Mouse (Mus musculus) T-cell, adult 2 months (primary cell): Measurements from ENCODE around the gene Thrap3.
"Not testable (repeated sequence)": the region's sequence is repeated elsewhere in the genome, so short reads cannot be mapped to it uniquely, and the experiment has no call there.

Experiments
- DNase-seq: peaks from one replicate; pipeline ENCODE4 v3.0.0; 2022; ENCODE audit warnings: low spot score

Thrap3 gene

GRCm38 (mm10) chr4:126217771-126218170 is 15.2 kb upstream of the Thrap3 start:
- no peak for DNase-seq

DNA sequence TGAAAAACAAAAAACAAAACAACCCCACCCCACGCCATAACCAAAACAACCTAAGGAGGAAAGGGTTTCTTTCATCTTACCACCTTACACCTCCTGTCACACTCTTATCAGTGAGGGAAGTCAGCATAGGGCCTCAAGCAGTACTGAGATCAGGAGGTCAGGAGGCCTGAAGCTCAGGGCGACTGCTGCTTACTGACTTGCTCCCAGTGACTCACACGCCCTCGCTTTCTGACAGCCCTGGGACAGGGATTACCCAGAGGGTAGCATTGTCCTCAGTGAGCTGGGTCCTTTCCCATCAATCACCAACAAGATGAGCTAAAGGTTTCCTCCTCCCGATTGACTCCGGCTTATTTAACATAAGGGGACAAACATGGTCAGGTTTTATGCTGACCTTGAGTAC is 4.5 kb upstream of the Thrap3 start:
- DNase-seq, result peak; percentile 32

DNA sequence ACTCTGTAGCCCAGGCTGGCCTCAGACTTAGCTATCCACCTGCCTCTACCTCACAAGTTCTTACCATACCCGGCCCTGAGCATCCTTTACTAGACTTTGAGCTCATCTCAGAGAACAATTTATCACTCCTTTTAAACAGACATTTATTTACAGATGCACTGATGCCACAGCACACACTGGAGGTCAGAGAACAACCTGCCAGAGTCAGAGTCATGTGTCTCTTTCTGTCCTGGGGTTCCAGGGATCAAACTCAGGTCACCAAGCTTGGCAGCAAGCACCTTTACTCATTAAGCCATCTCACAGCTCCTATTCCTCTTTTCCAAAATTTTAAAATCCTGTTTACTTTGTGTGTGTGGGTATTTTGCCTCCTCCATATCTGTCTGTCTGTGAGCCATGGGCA is 2.8 kb upstream of the Thrap3 start:
- DNase-seq, result no peak

DNA sequence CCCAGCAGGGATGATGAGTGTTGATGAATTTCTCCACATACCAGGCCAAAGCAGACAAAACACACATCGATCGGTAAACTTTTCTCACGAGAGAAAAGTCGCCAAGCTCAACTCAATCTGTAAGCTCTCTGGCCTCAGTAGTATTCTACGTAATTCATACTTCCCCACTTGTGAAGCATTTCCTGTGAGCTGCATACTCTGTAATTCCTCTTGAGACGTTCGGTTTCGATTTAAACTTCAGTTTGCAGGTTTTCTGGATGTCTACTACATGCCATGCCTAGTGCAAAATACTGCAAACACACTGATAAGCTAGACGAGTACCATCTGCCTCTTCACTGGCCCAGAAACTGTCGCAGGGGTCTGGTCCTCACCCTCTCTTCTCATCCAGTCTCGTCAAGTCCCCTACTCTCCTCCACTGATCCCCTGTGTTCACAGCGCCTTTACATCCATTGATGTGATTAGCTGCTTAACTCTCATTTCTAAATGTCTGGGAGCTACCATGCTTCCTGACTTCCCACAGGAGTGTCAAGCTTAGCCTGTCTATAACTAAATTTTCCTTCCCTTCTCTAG is 2.2 kb upstream of the Thrap3 start:
- peak; percentile 52 for DNase-seq

DNA sequence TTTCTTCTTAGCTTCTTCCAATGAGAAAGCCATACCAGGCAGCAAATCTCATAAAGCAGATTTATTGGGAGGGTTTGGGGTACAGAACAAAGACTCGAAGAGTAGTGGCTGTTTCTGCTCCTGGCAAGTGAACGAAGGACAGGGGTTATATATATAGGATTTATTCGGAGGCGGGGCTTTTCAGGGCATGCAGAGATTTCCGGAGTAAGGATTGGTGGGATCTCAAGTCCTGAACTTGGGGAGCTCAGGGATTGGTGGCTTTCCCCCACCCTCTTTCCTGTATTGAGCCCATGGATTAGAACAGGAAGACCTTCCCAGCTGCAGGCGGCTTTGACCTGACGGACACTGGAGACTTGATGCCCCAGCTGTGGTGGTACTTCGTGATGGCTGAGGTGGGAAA is 1.5 kb upstream of the Thrap3 start:
- DNase-seq, result no peak

- no peak for DNase-seq
These were observed 856 bp upstream of the Thrap3 start for GRCm38 (mm10) chr4:126203336-126203895.

GRCm38 (mm10) chr4:126201514-126202302 is 852 bp downstream of the Thrap3 start:
- DNase-seq, result peak; percentile 79

- no peak for DNase-seq
These were observed 1.9 kb downstream of the Thrap3 start for GRCm38 (mm10) chr4:126200656-126201055.

- no peak for DNase-seq
These were observed 2.5 kb downstream of the Thrap3 start for GRCm38 (mm10) chr4:126200036-126200435.

DNA sequence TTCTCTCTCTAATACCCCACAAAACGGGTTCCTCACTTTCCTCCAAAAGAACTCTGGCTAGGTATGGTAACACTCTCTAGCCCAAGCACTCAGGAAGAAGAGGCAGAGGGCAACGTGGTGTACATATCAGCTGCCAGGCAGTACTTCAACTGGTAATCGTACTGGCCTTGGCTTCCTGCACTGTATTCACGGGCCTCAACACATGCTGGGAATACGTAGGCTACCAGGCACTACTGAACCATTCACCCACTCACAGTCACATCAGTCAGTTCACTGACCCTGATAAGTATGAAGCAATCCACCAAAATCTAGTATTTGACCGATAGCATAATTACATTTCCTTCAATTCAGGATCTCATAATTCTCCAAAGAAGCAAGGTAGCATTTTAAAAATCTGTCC is 3.0 kb downstream of the Thrap3 start:
- no peak for DNase-seq

GRCm38 (mm10) chr4:126197485-126197884 is 5.1 kb downstream of the Thrap3 start:
- DNase-seq, result no peak

GRCm38 (mm10) chr4:126194916-126195315 is 7.6 kb downstream of the Thrap3 start:
- no peak for DNase-seq

- peak; percentile 42 for DNase-seq
These were observed 8.3 kb downstream of the Thrap3 start for GRCm38 (mm10) chr4:126194216-126194615.

DNA sequence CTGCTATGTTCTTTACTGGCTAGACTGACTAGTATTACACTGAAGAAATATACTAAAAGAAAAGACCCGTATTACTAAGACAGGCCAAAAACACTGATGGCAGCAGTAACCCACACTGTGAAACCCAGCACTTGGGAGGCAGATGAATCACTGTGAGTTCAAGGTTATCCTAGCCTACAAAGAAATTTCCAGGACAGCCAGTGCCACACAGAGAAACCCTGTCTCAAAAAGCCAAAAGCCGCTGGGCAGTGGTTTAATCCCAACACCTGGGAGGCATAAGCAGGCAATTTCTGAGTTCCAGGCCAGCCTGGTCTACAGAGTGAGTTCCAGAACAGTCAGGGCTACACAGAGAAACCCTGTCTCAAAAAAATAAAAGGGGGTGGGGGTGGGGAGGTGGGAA is 11.9 kb downstream of the Thrap3 start:
- no peak for DNase-seq

- DNase-seq, result no peak
These were observed 15.5 kb downstream of the Thrap3 start for GRCm38 (mm10) chr4:126187096-126187495.

GRCm38 (mm10) chr4:126183034-126183433 is 19.5 kb downstream of the Thrap3 start:
- no peak for DNase-seq

DNA sequence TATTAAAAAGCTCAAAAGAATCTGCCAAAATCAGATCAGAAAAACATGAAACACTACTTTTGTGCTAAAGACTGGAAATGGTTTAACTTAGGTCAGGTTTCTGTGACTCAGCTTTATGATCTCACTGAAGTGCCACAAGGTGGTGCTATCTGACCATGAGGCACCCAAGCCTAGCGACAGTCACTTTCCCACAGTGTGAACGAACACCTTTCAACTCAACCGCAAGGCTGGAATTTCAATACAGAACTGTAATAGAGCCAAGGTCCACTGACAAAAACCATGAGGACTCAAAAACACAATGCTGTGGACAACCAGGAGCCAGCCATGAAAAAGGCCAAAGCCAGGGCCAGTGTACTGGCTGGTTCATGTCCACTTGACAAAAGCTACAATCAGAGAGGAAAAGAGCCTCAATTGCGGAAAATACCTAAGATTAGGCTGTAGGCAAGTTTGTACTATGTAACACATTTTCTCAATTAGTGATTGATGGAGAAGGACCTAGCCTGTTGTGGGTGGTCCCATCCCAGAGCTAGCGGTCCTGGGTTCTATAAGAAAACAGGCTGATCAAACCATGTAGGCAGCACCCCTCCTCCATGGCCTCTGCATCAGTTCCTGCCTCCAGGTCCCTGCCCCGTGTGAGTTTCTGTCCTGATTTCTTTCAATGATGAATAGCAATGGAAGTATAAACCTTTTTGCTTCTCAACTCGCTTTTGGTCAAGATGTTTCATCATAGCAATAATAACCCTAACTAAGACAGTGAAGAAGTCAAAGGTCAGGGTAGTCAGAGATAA is 21.2 kb downstream of the Thrap3 start:
- peak; percentile 69 for DNase-seq

DNA sequence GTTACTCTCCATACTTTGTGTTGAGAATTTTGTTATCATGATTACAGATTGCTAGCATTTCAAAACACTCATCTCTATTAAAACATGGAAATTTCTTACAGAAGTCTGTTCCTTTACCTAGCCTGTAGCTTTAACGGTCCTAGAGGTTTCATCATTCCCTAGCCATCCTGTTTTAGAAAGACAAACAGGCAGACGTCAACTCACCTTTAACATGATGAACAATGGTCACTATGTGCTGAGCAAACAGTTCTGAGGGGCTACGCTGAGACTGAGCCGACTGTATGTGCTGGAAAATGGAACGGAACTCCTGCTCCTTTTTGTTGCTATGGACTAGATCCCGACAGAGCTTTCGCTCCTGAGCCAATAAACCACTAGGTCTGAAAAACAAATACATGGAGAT is 26.6 kb downstream of the Thrap3 start:
- not testable (repeated sequence) for DNase-seq

DNA sequence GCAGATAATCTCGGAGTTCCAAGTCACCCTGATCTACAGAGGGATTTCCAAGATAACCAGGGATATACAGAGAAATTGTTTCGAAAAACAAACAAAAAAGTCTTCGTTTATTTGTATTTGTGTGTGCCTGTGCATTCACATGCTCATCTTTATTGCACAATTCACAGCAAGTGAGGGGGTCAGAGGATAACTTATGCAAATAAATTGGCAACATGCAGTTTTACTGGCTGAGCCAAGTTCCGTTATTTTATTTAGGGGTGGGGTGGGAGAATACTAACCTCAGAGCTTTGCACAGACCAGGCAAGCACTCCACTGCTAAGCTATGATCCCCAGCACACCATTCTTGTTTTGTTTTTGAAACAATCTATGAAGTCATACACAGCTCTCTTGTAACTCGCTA is 28.8 kb downstream of the Thrap3 start:
- DNase-seq, result no peak

DNA sequence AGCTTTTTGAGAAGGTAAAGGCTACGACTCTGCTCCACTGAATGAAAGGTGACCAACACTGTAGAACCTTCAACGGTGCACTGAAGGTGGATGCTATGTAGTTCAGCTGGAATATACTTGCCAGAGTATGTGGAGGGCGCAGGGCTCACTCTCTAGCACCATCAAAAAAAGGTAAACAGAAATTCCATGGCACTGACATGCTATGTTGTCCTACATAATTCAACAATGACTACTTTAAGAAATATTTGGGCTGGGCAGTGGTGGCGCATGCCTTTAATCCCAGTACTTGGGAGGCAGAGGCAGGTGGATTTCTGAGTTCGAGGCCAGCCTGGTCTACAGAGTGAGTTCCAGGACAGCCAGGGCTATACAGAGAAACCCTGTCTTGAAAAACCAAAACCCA is 31.8 kb downstream of the Thrap3 start:
- not testable (repeated sequence) for DNase-seq

DNA sequence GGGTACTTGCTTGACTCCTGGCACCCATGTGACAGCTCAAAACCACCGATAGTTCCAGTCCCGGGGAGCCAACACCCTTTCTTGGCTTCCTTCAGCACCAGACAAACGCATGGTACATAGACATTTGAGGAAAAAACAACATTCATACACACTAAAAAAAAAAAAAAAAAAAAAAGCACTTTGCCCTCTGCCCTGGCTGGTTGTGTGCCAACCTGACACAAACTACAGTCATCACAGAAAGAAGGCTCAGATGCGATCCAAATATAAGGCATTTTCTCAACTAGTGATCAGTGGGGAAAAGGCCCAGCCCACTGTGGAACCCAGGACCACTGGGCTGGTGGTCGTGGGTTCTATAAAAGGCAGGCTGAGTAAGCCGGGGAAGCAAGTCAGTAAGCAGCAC is 33.7 kb downstream of the Thrap3 start:
- no peak for DNase-seq

DNA sequence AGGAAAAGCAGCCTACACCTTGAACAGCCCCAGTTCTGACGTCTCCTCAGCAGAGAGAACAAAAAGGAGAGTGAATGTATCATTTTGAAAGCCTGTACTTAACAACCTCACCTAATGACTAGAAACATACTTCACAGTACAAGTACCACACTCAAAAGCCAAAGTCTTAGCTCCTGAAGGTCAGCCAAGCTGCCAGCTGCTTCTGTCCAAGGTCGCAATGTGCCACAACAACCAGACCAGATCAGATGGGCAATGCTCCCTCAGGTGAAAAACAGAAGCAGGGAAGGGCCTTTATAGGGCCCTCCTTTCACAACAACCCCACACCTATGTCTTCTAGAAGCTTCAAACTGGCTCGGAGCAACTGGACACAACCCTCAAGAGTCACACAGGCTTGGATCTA is 36.5 kb downstream of the Thrap3 start:
- no peak for DNase-seq

DNA sequence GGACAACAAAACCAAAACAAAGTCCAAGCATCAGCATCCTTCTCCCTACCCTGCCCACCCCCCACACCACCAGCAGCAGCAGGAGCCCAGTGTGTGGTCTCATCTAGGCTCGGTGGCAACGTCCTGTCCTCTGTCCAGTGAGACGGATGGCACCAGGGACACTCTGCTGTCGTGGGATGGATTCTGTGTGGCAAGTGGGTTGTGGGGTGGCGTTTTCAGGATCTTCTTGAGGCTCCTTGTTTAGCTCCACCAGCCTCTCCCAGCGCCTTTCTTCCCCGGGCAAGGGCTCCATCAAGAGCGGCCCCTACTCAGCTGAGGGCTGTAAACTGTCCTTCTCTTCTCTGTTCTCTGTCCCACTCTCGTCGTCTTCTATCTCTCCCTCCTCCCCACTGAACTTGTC is 37.5 kb downstream of the Thrap3 start:
- DNase-seq, result not testable (repeated sequence)
